Mouse (Mus musculus) erythroblast, embryonic 14.5 days (primary cell): ENCODE results near the gene Fam240a.

Experiments
- GATA1 ChIP-seq: IDR thresholded peaks from 2 replicates; pipeline ENCODE4 v1.6.1; 2012; ENCODE audit warnings: low read length, inconsistent platforms, mixed read lengths
- TAL1 ChIP-seq: IDR thresholded peaks from 3 replicates; pipeline ENCODE4 v1.6.1; 2012; ENCODE audit warnings: low read length, inconsistent platforms, mixed read lengths

DNA sequence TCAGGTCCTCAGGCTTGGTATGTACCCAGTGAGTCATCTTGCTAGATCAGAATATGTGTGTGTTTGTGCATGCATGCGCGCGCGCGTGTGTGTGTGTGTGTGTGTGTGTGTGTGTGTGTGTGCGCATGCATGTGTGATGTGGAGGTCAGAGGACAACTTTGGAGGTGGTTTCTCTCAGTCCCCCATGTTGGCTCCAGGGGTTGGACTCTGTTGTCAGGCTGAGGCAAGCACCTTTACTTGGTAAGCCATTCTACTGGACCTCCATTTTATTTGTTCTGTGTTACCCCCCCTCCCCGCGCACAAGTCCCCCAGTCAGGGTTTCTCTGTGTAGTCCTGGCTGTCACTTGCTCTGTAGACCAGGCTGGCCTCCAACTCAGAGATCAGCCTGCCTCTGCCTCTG, 44.7 kb upstream of the Fam240a start:
- TF ChIP-seq GATA1 (no peak), TAL1 (no peak)
